Mouse (Mus musculus) heart, adult 8-10 months (tissue): ENCODE data around the gene Ryr1. TPM values are rescaled to one million over a fixed set of nuclear protein-coding genes. Genes with fewer than 3 reads are reported as not detected.

Experiments
- DNase-seq: peaks from one replicate; pipeline ENCODE4 v3.0.0; 2022; ENCODE audit warnings: low spot score
- total RNA-seq, 4 experiments: library from RNA; stranded (reverse); gene quantifications; 2 replicates each; pipeline ENCODE4 v1.2.4; 2022

Ryr1 gene
- 1 to 10 TPM in 2 of 4 experiments, under 1 TPM in 2; 0.79 to 1.5 (median 0.92) TPM for total RNA-seq

DNA sequence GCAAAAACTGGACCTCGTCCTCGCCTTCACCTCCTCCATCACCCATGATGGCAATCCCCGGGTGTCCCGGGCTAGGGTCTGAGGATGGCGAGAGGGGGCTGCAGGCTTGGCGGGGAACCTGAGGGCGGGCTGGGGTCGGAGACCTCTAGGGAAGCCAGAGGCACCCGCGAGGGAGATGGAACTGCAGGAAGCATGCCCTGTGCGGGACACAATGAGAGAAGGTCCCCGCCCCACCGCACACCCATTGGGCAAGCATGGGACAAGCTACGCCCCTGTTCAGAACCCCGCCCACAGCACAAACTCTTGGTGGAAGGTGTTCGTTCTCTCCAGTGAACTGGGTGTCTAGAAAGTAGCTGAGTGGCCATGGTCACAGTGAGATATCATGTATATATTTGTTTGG is at the start of gene Ryr1:
Gene Ryr1, minus strand, starts transcription at position 210 of the 400 bp plus-strand sequence.
- peak; percentile 7 for DNase-seq

DNA sequence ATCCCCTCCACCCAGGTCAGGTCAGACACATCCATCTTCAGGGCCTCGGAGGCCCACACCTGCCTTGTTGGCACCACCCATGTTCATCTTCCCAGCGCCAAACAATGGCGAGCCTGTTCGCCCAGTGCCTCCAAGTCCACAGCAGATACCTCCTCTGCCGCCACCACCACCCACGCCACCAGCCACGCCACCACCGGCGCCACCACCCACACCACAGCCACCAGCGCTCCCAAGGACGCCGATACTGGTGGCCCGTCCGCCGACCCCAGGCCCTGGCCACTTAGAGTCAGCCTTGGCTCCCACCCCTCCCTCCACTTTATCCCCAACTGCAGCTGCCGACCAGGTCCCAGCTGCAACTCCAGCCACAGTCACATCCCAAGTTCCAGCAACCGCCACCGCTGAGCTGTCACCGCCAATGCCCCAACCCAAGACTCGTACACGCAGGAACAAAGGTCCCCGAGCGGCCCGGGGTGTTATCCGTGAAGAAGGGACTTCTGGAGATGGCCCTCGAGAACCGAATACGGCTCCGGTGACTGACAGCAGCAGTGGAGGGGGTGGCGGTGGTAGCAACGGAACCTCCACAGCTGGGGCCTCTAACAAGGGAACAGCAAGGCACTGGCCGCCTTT is 47.5 kb upstream of the Ryr1 start:
- DNase-seq = no peak

DNA sequence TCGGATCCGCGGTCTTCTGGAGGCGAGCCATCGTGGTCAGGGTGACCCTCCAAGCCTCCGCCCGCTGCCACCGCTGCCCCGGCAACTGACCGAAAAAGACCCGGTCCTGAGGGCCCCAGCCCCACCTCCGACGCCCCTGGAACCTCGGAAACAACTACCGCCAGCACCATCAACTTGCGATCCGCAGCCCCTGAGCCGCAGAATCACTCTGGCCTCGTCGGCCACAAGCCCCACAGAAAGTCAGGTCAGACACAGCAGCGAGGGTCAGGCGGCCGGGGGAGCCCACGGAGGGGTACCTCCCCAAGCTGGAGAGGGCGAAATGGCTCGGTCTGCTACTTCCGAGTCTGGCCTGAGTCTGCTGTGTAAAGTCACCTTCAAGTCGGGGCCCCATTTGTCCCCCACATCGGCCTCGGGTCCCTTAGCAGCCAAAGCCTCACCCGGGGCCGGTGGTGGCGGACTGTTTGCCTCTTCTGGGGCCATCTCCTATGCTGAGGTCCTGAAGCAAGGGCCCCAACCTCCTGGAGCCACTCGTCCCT is 46.7 kb upstream of the Ryr1 start:
- DNase-seq = no peak

DNA sequence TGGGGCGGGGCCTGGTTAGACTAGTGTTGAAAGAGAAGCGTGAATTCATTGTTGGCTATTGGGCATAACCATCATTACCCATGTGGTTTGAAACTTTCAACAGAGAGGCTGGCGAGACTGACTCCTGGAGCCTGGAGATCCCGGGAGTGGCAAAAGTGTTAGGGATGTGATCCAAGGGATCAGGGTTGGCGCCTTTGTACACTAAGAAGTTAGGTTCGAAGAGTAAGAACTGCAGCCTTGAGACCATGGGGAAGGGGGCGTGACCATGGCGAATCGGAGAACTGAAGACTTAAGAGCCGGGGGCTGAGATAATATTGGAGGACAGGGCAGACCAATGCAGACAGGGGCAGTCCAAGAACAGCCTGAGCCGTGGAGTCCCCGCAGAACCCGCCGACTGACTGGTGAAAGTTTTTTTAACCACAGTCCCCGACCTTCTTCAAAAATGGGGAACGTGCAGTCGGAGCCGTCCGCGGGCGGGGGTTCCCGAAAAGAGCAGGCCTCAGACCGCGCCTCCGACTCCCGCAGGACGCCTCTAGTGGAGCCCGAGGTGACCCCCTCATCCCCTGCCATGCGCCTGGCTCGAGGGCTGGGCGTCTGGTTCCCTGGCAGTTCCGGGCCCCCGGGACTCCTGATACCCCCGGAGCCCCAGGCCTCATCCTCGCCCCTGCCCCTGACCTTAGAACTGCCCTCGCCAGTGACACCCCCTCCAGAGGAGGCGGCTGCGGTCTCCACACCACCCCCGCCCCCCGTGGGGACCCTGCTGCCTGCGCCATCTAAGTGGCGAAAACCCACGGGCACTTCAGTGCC is 46.0 kb upstream of the Ryr1 start:
- no peak for DNase-seq

DNA sequence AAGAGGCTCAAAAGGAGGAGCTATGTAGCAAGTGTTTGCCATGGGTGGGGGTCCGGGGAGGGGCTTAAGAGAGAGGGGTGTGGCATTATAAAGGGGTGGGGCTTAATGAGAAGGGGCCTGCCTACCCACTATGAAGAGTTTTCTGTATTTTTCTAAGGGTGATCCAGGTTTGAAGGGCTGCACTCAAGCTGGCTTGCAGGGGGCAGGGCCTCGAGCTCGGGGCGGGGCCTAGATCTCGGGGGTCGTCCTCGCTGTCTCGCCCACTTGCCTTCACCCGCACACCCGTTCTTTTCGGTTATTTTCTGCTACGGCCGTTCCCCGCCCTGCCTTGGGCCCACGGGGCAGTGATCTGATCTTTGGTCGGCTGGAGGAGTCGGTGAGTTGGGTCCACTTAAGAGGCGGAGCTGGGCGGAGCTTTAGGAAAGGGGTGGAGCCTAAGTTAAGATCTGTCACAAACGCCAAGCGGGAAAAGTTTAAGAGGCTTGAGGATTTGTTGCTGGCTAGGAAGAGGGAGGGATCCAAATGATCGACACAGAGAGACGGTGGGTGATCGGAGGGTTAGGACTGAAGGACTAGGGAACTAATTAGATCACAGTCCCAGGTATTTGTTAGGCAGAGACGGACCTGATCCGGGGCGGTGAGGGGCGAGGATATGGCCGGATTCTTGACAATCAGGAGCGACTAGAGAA is 45.2 kb upstream of the Ryr1 start, which contains the start of the genes Ggn and Spred3:
Gene Ggn, plus strand, starts transcription at position 145 of the 689 bp plus-strand sequence.
Gene Spred3, minus strand, starts transcription at position 346 of the 689 bp plus-strand sequence.
- DNase-seq = peak; percentile 81

DNA sequence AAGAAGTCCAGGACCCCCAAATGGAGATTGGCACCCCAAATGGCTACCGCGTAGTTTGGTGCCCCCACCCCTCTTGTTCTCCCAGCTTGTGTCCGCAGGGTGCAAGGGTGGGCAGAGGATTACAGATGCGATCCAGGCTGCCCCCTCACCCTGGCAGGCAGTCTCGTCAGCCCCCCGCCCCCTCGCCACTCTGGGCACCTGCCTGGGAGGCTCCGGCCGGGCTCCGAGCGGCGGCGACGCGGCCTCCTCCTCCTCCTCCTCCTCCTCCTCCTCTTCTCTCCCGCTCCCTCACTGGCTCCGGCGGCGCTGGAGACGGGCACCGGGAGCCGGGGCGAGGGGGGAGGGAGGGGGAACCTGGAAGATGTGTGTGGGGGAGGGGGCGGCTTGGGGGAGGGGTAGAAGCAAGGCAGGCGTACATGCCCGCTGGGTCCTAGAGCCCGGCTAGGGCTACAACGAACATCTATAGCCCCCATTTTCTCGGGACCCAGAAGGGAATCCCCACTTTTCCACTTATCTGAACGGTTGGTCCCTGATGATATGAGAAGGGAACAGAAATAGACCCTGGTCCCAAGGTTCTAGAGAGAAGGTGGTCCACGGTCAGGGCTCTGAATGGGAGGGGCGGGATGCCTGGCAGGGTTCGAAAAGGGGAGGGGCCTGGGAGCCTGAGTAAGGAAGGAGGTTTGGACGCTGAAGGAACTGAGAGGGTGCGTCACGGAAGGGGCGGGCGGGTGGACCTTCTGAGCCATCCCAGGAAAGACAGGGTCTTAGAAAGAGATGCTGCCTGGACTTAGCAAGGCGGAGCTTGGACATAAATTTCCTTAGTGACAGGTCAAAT is 44.5 kb upstream of the Ryr1 start:
- peak; percentile 75 for DNase-seq

DNA sequence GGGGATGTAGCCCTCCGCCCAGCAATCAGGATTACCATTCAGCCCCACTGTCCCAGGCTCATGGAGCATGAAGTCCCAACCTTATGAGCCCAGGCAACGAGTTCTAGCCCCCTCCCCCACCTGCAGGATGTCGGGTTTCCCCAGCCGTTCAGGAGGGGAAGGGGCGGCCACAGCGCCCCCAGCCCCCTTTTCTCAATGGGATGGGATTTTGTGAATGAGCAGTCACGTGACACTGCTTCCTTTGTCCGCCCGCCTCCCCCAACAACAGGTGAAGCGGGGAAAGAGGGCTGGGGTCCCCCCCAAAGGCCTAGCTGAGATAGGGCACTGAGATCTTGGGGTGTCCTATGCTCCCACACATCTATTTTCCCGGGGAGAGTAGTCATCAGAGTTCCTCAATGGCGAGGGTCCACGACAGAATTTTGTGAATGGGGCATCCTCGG is 43.8 kb upstream of the Ryr1 start:
- DNase-seq = no peak

DNA sequence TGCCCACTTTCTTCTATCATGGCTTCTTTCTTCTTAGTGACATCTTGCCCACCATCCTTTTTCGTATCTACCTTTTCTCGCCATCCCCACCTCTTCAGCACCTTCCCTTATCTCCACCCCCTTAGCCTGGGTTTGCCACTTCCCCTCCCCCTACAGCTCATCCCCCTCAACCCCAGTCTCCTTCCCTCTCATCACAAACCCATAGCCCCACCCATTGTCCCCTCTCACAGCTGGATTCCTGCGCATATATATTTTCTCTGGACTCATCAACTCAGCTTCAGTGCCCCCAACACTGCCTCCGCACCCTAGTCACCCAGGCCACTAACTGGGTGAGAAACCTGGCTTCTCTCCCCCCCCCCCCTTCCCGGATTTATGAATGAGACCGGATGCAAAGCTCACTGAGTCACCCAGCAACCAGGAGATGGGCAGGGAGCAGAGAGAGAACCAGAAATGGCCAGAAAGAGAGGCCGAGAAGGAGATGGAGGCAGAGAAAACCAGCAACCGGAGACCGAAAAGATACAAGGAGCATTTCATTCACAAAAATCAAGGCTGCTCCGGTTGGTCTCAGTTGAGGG is 43.2 kb upstream of the Ryr1 start:
- DNase-seq = no peak

DNA sequence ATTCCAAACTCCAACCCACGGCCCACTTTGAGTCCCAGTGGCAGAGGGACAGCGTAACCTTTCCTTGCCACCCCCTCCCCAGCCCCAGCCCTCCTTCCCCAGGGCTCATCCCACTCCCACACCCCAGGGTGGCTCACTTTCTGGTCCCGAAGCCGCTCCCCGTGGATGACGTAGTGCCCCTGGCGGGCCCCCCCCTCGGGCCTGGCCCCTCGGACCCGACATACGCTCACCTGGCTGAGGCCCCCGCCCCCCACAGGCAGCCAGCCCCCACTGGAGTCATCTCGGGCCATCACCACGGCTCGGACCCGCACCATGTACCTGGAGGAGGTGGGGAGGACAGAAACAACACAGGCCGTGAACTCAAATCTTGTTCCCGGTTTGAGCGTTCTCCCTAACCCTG is 42.7 kb upstream of the Ryr1 start:
- DNase-seq = no peak

DNA sequence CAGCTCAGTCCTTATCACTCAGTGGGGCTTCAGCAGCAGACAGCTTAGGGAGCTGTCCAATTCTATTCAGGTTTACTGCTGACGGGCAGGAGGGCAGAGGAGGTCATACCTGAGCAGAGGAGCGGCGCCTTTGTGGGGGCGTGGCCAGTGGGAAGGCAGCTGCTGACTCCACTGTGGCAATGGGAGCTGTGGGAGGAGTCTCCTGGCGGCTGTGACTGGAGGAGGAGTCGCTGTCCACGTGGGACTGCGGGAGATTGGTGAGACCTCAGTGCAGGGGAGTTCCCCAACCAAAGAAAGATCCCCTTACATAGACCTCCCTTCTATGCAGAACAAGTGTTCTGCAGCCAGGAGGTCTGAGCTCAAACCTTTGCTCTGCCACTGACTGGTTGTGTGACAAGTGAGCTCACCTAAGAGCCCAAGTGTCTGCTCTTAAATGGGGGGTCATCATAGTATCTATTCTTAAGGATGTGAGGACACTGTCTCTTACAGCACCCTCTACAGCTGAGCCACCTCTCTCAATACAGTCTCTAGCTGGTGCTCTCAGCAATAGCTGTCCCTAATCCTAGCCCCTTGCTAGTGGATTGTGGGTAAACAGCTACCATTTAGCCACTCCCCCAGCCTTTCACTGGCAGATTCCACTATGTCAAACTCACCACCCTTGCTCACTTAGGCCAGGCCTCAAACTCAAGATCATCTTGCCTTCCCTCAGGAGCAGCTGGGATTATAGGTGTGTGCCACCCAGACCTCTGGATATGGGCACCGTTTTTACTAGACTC is 38.0 kb upstream of the Ryr1 start:
- no peak for DNase-seq

DNA sequence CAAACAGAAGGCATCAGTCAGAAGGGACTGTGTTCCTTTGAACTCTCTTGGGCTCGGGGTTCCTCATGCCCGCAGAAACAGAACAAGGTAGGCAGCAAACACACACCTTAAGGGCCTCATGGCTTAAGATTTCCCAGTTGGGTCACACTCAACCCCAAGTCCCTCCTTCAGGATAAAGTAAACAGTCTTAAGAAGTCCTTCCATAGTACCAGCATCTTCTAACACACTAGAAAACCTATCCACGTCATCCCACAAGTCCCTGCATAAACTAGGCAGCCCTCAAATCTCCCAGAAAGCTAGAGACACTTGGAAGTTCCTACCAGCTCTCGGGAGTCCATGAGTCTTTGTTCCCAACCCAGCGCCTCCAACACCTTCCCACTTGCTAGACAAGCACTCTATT is 37.3 kb upstream of the Ryr1 start:
- no peak for DNase-seq

DNA sequence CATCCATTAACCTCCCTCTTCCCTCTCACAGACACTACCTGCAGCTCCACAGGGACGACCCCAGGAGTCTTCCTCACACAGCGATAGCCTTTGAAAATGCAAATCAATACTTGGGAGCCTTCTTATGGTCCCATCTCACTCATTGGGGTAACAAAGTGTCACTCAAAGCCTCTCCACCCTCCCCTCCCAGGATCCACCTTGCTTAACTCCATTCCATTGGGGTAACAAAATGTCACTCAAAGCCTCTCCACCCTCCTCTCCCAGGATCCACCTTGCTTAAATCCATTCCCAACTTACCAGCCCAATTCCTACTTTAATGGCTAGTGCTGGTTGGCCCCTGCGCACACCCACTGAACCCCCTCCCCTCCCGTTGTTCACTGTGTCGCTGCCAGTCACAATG is 33.3 kb upstream of the Ryr1 start:
- no peak for DNase-seq

DNA sequence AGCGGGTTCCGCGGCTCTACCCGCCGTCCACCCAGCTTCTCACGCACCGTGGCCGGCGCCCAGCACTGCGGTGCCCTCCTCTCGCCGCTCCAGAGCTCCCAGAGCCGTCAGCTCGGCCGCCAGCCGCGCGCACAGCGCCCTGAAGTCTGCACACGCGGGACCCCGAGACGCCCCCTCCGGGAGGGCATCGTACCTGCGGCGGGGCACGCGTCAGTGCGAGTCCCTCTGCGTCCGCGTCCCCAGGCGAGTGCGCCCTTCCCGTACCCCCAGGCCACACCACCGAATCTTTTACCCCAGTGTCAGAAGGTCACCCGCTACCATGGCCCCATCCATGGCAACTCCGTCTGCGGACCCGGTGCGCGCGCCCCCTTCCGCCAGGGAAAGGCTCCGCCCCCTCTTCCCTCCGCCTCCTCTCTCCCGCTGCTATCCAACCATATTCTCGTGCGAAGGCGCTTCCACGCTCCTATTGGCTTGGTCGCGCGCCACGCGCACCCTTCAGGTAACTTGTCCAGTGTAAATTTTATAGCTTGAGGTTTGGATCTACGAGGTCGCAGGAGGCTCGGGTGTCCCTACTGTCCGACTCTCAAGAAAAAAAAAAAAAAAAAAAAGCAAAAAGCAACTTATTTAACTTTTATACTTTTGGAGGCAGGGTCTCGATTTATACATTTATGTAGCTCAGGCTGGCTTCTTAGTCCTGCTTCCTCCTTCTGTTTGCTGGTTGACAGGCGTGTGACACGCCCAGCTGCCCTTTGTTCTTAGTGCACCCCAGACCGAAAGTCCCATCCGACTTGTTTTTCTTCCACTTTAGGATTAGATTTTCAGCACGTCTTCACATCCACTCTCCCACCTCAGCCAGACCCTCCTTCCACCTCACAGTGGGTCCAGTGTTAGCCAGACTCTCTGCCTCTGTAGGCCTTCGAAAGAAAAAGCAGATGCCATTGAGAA is 31.1 kb upstream of the Ryr1 start, which contains the start of gene Fam98c:
Gene Fam98c, minus strand, starts transcription at position 397 of the 945 bp plus-strand sequence.
- DNase-seq = peak; percentile 79

DNA sequence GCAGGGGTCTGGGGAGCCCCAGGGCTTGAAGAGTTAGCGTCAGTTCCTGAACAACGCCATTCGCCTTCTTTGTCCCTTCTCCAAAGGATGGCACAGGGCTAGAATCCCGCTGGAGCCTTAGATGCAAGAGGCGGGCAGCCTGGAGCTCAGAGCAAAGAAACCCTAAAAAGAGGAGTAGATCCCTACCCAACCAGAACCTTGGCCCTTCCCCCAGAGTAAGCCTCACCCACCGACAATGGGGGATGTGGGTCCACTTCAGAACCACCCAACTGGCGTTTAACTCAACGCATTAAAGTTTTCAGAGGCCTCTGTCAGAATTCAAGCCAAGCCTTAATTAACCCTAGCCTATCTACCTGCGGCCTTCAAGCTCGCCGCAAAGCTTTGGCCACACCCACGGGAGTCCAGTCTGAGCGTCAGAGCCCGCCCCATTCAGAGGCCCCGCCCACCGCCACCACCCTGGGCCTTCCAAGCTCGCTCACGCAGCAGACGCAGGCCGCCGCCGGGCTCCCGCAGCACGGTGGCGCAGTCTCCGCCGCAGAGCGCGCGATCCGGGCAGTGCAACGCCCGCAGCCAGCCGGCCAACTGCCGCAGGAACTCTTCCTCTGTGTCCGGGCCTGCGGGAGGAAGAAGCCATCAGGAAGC is 30.3 kb upstream of the Ryr1 start:
- peak; percentile 83 for DNase-seq

DNA sequence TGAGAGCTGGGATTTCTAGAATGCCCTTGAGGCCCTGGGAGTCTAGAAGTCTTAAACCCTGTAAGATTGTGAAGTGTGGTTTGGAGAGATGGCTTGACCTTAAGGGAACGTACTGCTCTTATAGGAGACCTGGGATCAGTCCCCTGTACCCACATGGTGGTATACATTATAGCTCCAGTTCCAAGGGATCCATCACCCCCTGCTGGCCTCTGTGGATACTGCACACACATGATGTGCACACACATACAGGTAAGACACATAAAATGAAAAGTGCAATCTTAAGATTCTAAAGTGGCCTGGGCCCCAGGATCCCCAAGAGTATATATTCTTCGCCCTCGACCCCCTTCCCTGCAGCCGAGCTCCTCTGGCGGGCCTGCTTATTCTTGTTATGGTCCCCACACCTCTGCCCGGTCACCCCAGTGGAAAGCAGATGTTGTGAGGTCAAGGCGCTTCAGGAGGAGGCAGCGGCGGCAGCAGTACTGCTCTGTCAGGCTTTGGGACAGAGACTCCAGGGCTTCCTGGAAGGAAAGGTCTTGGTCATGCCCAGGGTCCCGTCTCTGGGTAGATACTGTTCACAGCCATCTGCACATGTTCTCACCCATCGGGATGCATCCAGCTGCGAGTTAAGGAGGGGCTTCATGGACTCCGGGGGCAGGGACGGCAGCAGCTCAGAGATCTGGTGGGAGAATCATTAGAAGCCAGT is 29.2 kb upstream of the Ryr1 start:
- no peak for DNase-seq

DNA sequence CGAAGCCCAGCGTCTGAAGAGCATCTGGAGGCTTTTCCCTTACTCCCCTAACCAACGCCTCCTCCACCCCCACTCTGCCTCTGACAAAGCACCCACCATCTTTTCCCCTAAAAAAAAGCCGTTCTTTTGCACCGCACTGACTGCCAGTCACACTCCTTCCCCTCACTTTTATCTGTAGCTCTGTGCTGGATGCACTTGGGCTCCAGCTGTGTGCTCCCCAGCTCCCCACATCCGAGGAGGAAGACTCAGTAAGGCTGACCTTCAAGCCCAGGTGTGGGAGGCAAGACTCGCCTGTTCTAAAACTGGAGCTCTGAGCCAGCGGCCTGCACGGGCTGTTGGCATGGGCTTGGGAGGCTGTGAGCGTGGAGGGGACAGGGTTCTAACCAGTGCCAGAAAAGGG is 26.5 kb upstream of the Ryr1 start:
- no peak for DNase-seq

DNA sequence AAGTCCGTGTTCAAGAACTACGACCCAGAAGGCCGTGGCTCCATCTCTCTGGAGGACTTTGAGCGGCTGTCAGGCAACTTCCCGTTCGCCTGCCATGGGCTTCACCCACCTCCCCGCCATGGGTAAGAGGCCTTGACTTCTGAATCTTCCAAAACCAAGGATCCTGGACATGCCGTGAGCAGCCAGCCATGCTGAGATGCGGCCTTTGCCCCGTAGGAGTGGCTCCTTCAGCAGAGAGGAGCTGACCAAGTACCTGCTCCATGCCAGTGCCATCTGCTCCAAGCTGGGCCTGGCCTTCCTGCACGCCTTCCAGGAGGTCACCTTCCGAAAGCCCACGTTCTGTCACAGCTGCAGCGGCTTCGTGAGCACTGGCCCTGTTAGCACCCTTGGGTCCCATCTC is 23.8 kb upstream of the Ryr1 start:
- DNase-seq = no peak
